Mouse (Mus musculus): ENCODE measurements at regions not wholly inside any gene's neighbourhood (a gene's known extent, or its start where the extent isn't known, plus 50 kb on each side); places are given as distances from the start of the nearest gene placed in this dataset.
"Not testable (repeated sequence)": the region's sequence is repeated elsewhere in the genome, so short reads cannot be mapped to it uniquely, and the experiment has no call there.

DNA sequence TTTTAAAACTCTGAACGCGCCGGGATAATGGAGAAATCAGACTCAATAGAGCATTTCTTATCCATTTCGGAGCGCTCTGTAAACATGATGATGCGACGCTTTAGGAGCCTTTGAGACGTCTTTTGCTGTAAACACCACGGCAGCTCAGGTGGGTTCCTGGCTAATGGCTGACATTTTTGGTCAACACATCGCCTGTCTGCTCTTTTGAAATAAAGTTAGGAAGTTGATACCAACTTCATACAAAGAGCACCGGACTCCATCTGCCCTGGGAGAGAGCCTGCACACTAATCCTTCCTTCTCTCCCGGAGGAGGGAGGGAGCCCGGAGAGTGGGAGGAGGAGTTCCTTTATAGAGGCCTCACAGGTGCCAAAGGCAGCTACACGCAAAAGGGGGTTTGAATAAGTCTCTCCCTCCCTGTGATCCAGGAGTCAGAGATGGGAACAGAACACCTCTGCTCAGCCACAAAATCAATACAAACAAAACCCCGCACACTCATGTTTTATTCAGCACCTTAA lies 63.8 kb upstream of the Srsf6 start:
- peak; percentile 47 for DNase-seq (ENCODE audit: low read depth)
- TF ChIP-seq CTCF (IDR thresholded peaks at IDR 0.05; ENCODE audit: borderline replicate concordance, extremely low read depth, insufficient read depth, insufficient read length) (no peak), POLR2A (IDR thresholded peaks at IDR 0.05; ENCODE audit: borderline replicate concordance, extremely low read depth, insufficient read depth, insufficient read length, poor library complexity, severe bottlenecking) (no peak)

DNA sequence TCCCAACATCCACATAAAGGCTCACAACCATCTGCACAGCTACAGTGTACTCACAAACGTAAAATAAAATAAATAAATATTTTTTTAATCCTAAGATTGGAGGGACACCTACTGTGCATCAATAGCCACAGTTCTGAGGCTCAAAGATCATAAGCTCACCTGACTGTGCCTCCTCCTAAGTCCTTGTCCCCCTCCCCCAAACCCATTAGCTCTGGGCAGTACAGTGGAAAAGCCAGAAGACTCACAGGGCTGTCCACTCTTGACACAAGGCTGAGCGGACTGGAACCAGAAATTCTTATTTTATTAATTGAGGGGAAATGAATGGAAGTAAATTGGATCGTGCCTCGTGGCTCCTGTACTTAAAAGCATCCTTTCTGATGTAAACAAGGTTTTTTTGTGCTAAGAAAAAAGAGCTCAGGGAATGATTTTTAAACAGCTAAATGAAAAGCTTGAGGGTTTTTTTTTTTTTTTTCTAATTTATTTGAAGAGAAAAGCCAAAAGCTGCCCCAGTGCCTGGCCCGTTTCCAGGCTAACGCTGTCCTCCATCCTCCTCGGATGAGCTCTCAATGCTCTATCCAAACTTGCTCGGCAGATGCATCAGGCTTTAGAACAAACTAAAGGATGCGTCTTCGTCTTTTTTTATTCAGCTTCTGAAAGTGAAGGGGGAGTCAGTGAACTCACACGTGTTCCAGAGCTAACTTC lies 64.6 kb upstream of the Srsf6 start:
- peak; percentile 62 for DNase-seq (ENCODE audit: low read depth)
- TF ChIP-seq CTCF (IDR thresholded peaks at IDR 0.05; ENCODE audit: borderline replicate concordance, extremely low read depth, insufficient read depth, insufficient read length) (no peak), POLR2A (IDR thresholded peaks at IDR 0.05; ENCODE audit: borderline replicate concordance, extremely low read depth, insufficient read depth, insufficient read length, poor library complexity, severe bottlenecking) (no peak)

DNA sequence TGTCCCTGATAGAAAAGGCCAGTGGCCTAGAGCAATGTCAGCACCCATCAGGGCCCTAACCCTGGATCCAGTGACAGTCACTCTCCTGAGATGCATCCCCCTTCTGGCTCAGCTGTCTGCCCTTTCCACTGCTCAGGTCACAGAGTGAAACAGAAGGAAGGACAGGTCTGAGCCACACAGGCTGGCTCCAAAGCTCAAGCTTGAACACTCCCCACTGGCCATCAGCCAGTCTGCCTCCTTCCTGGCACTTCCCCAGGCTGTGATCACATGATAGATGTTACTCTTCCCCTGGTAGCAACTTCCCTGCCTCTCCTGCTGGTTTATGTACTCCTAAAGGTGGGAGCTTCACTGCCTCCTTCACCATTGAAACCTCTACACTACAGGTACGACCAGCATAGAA lies 66.8 kb upstream of the Srsf6 start:
- peak; percentile 55 for DNase-seq (ENCODE audit: low read depth)

DNA sequence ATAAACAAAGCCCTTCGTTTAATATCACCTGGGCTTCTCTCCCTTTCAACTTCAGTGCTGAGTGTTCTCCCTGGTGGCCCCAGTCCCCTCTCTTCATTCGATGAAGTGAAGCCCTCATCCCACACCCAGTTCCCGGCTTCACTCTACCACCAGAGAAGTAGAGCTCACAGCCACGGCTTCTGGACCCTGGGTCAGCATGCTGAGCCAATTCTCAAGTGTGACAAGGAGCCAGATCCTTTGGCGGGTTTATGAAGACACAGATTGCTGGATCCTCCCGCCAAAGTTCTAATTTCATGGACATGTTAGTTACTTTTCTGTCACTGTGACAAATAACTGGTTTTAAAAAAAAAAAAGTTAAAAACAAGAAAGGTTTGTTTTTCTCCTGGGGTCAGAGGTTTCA lies 76.7 kb upstream of the Srsf6 start:
- no peak for TF ChIP-seq POLR2A (IDR thresholded peaks at IDR 0.05; ENCODE audit: borderline replicate concordance, extremely low read depth, insufficient read depth, insufficient read length, poor library complexity, severe bottlenecking)
- TF ChIP-seq CTCF (IDR thresholded peaks at IDR 0.05; ENCODE audit: borderline replicate concordance, extremely low read depth, insufficient read depth, insufficient read length), result no peak
- no peak for DNase-seq (ENCODE audit: low read depth)

More for the DNA sequence above, 66.8 kb upstream of the Srsf6 start:
- TF ChIP-seq POLR2A (IDR thresholded peaks at IDR 0.05; ENCODE audit: borderline replicate concordance, extremely low read depth, insufficient read depth, insufficient read length, poor library complexity, severe bottlenecking), result no peak
- no peak for TF ChIP-seq CTCF (IDR thresholded peaks at IDR 0.05; ENCODE audit: borderline replicate concordance, extremely low read depth, insufficient read depth, insufficient read length)

DNA sequence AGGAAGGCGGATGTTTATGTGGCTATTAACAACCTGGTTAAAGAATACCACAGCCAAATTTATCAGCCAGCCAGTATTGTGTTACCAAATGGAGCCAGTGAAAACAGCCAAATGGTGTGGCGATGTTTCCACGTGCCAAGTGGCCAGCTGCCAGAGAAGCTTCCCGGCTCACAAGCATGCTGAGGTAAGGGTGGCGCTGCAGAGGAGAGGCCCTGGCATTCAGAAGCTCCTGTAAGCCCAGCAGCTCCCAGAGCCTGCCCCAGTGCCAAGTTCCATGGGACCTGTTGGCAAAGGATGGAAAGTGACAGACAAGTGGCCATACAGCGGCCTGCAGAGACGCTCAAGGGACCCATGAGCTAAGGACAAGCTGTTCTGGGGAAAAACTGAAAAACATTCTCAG lies 77.8 kb upstream of the Srsf6 start:
- TF ChIP-seq POLR2A (IDR thresholded peaks at IDR 0.05; ENCODE audit: borderline replicate concordance, extremely low read depth, insufficient read depth, insufficient read length, poor library complexity, severe bottlenecking), result no peak
- no peak for TF ChIP-seq CTCF (IDR thresholded peaks at IDR 0.05; ENCODE audit: borderline replicate concordance, extremely low read depth, insufficient read depth, insufficient read length)
- peak; percentile 93 for DNase-seq (ENCODE audit: low read depth)

DNA sequence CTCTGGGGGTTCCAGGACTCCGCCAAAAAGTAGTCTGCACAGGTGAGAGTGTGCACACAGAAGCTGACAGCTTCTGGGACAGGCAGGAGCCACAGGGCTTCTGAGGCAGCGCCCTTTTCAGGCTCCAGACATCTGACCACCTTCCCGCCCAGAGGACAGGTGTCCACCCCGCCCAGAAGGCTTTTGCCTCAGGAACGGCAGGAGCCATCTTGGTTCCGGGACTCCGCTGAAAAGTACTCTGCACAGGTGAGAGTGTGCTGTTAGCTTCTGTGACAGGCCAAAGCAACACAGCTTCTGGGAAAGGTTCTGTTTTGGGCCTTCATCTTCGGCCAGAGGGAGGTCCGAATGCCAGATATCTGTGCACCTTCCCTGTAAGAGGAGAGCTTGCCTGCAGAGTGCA lies 89.6 kb upstream of the Srsf6 start:
- DNase-seq (ENCODE audit: low read depth), result not testable (repeated sequence)

DNA sequence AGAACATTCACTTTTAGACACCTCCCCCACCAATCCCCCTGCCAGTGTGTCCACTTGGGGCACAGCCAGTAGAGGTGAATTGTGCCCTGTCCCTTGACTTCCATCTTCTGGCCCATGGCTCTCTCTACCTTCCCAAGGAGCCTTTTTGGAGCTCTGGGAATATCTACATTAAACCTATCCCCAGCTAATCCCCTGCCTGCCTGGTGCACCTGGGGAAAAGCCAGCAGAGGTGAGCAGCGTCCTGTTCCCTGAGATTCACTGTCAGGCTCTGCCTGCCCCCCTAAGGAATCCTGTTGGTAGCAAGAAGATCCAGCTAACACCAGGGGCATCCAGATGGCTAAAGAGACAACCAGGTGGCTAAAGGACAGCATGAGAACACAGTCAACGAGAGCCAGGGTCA lies 93.6 kb upstream of the Srsf6 start:
- no peak for DNase-seq (ENCODE audit: low read depth)
- TF ChIP-seq POLR2A (IDR thresholded peaks at IDR 0.05; ENCODE audit: borderline replicate concordance, extremely low read depth, insufficient read depth, insufficient read length, poor library complexity, severe bottlenecking) (no peak), CTCF (IDR thresholded peaks at IDR 0.05; ENCODE audit: borderline replicate concordance, extremely low read depth, insufficient read depth, insufficient read length) (no peak)

DNA sequence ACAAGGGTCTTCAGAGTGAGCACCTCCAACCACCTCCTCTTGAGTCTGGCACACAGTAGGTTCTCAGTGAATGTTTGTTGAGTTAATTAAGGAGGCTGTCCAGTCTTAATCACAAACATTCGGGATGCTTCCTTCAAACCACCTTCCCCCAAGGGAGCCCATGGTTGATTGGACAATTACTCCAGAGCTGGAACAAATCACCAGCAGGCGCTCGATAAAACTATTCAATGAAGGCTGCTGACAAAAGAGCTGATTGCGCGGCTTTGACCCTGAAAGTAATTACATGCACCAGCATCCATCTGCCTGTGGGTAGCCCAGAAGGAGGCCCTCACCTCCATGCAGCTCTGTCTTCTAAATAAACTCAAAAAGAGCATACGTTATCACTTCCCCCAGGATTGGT lies 97.6 kb upstream of the Srsf6 start:
- peak; percentile 35 for DNase-seq (ENCODE audit: low read depth)
- TF ChIP-seq POLR2A (IDR thresholded peaks at IDR 0.05; ENCODE audit: borderline replicate concordance, extremely low read depth, insufficient read depth, insufficient read length, poor library complexity, severe bottlenecking), result no peak
- TF ChIP-seq CTCF (IDR thresholded peaks at IDR 0.05; ENCODE audit: borderline replicate concordance, extremely low read depth, insufficient read depth, insufficient read length), result no peak

DNA sequence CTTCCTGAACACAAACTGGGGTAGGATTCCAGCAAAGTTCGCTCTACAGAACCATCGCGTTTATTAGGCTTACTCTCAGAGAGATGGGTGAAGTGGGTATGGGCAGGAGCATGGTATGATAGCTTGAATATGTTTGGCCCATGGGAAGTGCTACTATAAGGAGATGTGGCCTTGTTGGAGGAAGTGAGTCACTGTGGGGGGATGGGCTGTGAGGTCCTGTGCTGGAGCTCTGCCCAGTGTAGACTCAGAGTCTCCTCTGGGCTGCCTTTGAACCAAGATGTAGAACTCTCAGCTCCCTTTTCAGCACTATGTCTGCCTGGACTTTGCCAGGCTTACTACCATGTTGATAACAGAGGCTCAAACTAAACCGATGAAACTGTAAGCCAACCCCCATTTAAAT lies 112.5 kb upstream of the Srsf6 start:
- no peak for DNase-seq (ENCODE audit: low read depth)
- TF ChIP-seq POLR2A (IDR thresholded peaks at IDR 0.05; ENCODE audit: borderline replicate concordance, extremely low read depth, insufficient read depth, insufficient read length, poor library complexity, severe bottlenecking) (no peak), CTCF (IDR thresholded peaks at IDR 0.05; ENCODE audit: borderline replicate concordance, extremely low read depth, insufficient read depth, insufficient read length) (no peak)

DNA sequence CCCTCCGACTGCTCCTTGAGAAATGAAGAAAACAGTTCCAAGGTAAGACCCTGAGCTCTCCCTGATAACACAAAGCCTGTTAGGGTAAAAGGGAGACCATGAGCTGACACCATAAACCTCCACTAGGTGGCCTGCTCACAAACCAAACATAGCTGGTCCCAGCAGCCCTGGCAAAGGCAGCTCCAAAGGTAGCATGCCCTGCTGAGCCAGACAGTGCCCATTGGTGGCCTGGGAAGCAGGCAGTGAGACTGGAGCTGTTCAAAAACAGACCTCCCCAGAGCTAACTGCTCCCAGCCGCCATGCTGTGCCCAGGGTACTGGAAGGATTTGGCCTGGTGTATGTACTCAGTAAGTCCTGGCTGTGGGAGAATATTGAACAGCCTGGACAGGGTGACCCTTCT lies 117.1 kb upstream of the Srsf6 start:
- DNase-seq (ENCODE audit: low read depth), result peak; percentile 48
- no peak for TF ChIP-seq POLR2A (IDR thresholded peaks at IDR 0.05; ENCODE audit: borderline replicate concordance, extremely low read depth, insufficient read depth, insufficient read length, poor library complexity, severe bottlenecking)
- TF ChIP-seq CTCF (IDR thresholded peaks at IDR 0.05; ENCODE audit: borderline replicate concordance, extremely low read depth, insufficient read depth, insufficient read length), result peak; percentile 50; the same call in 1 of the 2 replicates

DNA sequence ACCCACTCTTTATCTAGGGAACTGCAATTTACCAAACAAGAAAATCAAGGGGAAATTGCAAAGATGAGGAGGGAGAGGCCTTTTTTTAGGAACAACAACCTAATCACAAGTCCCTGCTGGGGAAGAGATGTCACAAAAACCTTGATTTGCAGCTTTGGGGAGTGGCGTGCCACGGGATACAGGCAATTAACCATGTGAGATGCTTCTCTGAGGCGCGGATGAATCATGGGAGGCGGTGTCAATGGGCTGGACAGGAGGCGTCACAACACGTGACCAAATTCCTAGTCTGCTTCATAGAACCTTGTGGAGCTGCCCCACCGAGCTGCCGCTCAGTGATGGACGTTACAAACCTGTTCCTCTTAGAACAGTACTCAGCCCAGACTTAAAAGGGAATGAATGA lies 123.6 kb upstream of the Srsf6 start:
- TF ChIP-seq POLR2A (IDR thresholded peaks at IDR 0.05; ENCODE audit: borderline replicate concordance, extremely low read depth, insufficient read depth, insufficient read length, poor library complexity, severe bottlenecking) (no peak), CTCF (IDR thresholded peaks at IDR 0.05; ENCODE audit: borderline replicate concordance, extremely low read depth, insufficient read depth, insufficient read length) (no peak)
- no peak for DNase-seq (ENCODE audit: low read depth)

DNA sequence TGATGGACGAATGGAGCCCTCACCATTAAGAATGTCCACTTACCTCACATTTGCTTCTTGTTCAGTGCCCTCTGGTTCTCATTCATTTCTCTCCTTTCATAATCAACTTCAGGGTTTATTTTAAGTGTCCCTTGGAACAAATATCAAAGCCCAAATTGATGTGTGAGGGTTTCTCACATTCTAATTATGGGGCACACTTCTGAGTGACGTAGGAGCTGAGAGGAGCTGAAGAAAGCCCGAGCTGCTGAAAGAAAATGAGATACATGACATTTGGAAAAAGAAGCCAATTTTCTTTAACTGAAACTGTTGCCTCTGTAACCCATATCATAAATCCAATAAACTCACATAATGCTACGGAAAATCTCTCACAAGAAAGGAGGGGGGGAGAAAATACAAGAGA lies 134.8 kb upstream of the Srsf6 start:
- TF ChIP-seq CTCF (IDR thresholded peaks at IDR 0.05; ENCODE audit: borderline replicate concordance, extremely low read depth, insufficient read depth, insufficient read length) (no peak), POLR2A (IDR thresholded peaks at IDR 0.05; ENCODE audit: borderline replicate concordance, extremely low read depth, insufficient read depth, insufficient read length, poor library complexity, severe bottlenecking) (no peak)
- DNase-seq (ENCODE audit: low read depth), result no peak
